Mouse (Mus musculus): Measurements from ENCODE around the gene Rad51b. TPM values are rescaled to one million over a fixed set of nuclear protein-coding genes. Genes with fewer than 3 reads are reported as not detected.

The Rad51b gene
- polyA plus RNA-seq, 1 experiment, result 13.8 TPM

- no peaks in the 10 kb centered on the region for H3K4me1 ChIP-seq (ENCODE audit: control insufficient read depth, insufficient read depth, low read length)
- H3K27me3 ChIP-seq (ENCODE audit: control insufficient read depth, insufficient read depth, low read length, poor library complexity, severe bottlenecking), result no peaks in the 10 kb centered on the region
- no peaks in the 10 kb centered on the region for H3K36me3 ChIP-seq (ENCODE audit: control insufficient read depth, insufficient read depth, low read length, poor library complexity, severe bottlenecking)
- no peak overlapping the region for H3K9ac ChIP-seq (ENCODE audit: low read depth, poor library complexity, severe bottlenecking)
- no peak overlapping the region for H3K4me3 ChIP-seq (ENCODE audit: low read depth, low read length)
- H3K27ac ChIP-seq (ENCODE audit: insufficient read depth, low read length), result no peak overlapping the region
- no peaks in the 10 kb centered on the region for H3K9me3 ChIP-seq (replicated peaks; ENCODE audit: control insufficient read depth, insufficient read depth, low read length, poor library complexity, severe bottlenecking)
- TF ChIP-seq POLR2A (IDR thresholded peaks at IDR 0.05; ENCODE audit: insufficient read depth, low read length), result no peak
- no peak for TF ChIP-seq EP300 (IDR thresholded peaks at IDR 0.05; ENCODE audit: insufficient read depth, low read depth, low read length)
- TF ChIP-seq CTCF (IDR thresholded peaks at IDR 0.05; ENCODE audit: low read depth, low read length), result no peak
Observed at GRCm38 (mm10) chr12:79507141-79507681, 210.1 kb downstream of the Rad51b start.

GRCm38 (mm10) chr12:79511454-79512204 is 214.5 kb downstream of the Rad51b start:
- no peak overlapping the region for H3K9ac ChIP-seq (ENCODE audit: low read depth, poor library complexity, severe bottlenecking)
- no peaks in the 10 kb centered on the region for H3K27me3 ChIP-seq (ENCODE audit: control insufficient read depth, insufficient read depth, low read length, poor library complexity, severe bottlenecking)
- H3K4me3 ChIP-seq (ENCODE audit: low read depth, low read length), result no peak overlapping the region
- no peaks in the 10 kb centered on the region for H3K36me3 ChIP-seq (ENCODE audit: control insufficient read depth, insufficient read depth, low read length, poor library complexity, severe bottlenecking)
- H3K27ac ChIP-seq (ENCODE audit: insufficient read depth, low read length), result no peak overlapping the region
- TF ChIP-seq EP300 (IDR thresholded peaks at IDR 0.05; ENCODE audit: insufficient read depth, low read depth, low read length) (no peak), CTCF (IDR thresholded peaks at IDR 0.05; ENCODE audit: low read depth, low read length) (no peak), POLR2A (IDR thresholded peaks at IDR 0.05; ENCODE audit: insufficient read depth, low read length) (no peak)
- no peaks in the 10 kb centered on the region for H3K4me1 ChIP-seq (ENCODE audit: control insufficient read depth, insufficient read depth, low read length)
- H3K9me3 ChIP-seq (replicated peaks; ENCODE audit: control insufficient read depth, insufficient read depth, low read length, poor library complexity, severe bottlenecking), result no peaks in the 10 kb centered on the region

GRCm38 (mm10) chr12:79512205-79512886 is 215.3 kb downstream of the Rad51b start:
- Histone ChIP-seq H3K9me3 (replicated peaks; ENCODE audit: control insufficient read depth, insufficient read depth, low read length, poor library complexity, severe bottlenecking) (no peaks in the 10 kb centered on the region), H3K4me3 (ENCODE audit: low read depth, low read length) (no peak overlapping the region), H3K4me1 (ENCODE audit: control insufficient read depth, insufficient read depth, low read length) (no peaks in the 10 kb centered on the region), H3K36me3 (ENCODE audit: control insufficient read depth, insufficient read depth, low read length, poor library complexity, severe bottlenecking) (no peaks in the 10 kb centered on the region), H3K27ac (ENCODE audit: insufficient read depth, low read length) (no peak overlapping the region), H3K27me3 (ENCODE audit: control insufficient read depth, insufficient read depth, low read length, poor library complexity, severe bottlenecking) (no peaks in the 10 kb centered on the region), H3K9ac (ENCODE audit: low read depth, poor library complexity, severe bottlenecking) (no peak overlapping the region)
- no peak for TF ChIP-seq POLR2A (IDR thresholded peaks at IDR 0.05; ENCODE audit: insufficient read depth, low read length)
- no peak for TF ChIP-seq CTCF (IDR thresholded peaks at IDR 0.05; ENCODE audit: low read depth, low read length)
- TF ChIP-seq EP300 (IDR thresholded peaks at IDR 0.05; ENCODE audit: insufficient read depth, low read depth, low read length), result no peak

- TF ChIP-seq EP300 (IDR thresholded peaks at IDR 0.05; ENCODE audit: insufficient read depth, low read depth, low read length), result no peak
- no peak for TF ChIP-seq CTCF (IDR thresholded peaks at IDR 0.05; ENCODE audit: low read depth, low read length)
- TF ChIP-seq POLR2A (IDR thresholded peaks at IDR 0.05; ENCODE audit: insufficient read depth, low read length), result no peak
- no peak overlapping the region for H3K27ac ChIP-seq (ENCODE audit: insufficient read depth, low read length)
- no peaks in the 10 kb centered on the region for H3K9me3 ChIP-seq (replicated peaks; ENCODE audit: control insufficient read depth, insufficient read depth, low read length, poor library complexity, severe bottlenecking)
- no peaks in the 10 kb centered on the region for H3K36me3 ChIP-seq (ENCODE audit: control insufficient read depth, insufficient read depth, low read length, poor library complexity, severe bottlenecking)
- H3K9ac ChIP-seq (ENCODE audit: low read depth, poor library complexity, severe bottlenecking), result no peak overlapping the region
- no peaks in the 10 kb centered on the region for H3K27me3 ChIP-seq (ENCODE audit: control insufficient read depth, insufficient read depth, low read length, poor library complexity, severe bottlenecking)
- H3K4me1 ChIP-seq (ENCODE audit: control insufficient read depth, insufficient read depth, low read length), result no peaks in the 10 kb centered on the region
- H3K4me3 ChIP-seq (ENCODE audit: low read depth, low read length), result no peak overlapping the region
Observed at GRCm38 (mm10) chr12:79512982-79513681, 216.1 kb downstream of the Rad51b start.

GRCm38 (mm10) chr12:79514680-79515079 is 217.6 kb downstream of the Rad51b start:
- H3K4me3 ChIP-seq (ENCODE audit: low read depth, low read length), result no peak overlapping the region
- H3K9me3 ChIP-seq (replicated peaks; ENCODE audit: control insufficient read depth, insufficient read depth, low read length, poor library complexity, severe bottlenecking), result no peaks in the 10 kb centered on the region
- H3K4me1 ChIP-seq (ENCODE audit: control insufficient read depth, insufficient read depth, low read length), result no peaks in the 10 kb centered on the region
- no peak overlapping the region for H3K9ac ChIP-seq (ENCODE audit: low read depth, poor library complexity, severe bottlenecking)
- no peaks in the 10 kb centered on the region for H3K36me3 ChIP-seq (ENCODE audit: control insufficient read depth, insufficient read depth, low read length, poor library complexity, severe bottlenecking)
- no peak overlapping the region for H3K27ac ChIP-seq (ENCODE audit: insufficient read depth, low read length)
- H3K27me3 ChIP-seq (ENCODE audit: control insufficient read depth, insufficient read depth, low read length, poor library complexity, severe bottlenecking), result no peaks in the 10 kb centered on the region
- TF ChIP-seq CTCF (IDR thresholded peaks at IDR 0.05; ENCODE audit: low read depth, low read length) (no peak), EP300 (IDR thresholded peaks at IDR 0.05; ENCODE audit: insufficient read depth, low read depth, low read length) (no peak), POLR2A (IDR thresholded peaks at IDR 0.05; ENCODE audit: insufficient read depth, low read length) (no peak)
